15 mouse cellular contexts compared by ENCODE assay signal in genomic region chr10:23044466-23044865, GRCm38 (mm10).
"Had no signal": no experiment of that assay in that cellular context is flagged by ENCODE, and none has a peak within 500 bp of the region (broad histone marks: within the 10 kb centered on the region; RNA-seq: fewer than 3 reads in every experiment).

No protein-coding gene starts in this region.

- H3K27ac ChIP-seq: neural tube, embryonic 15.5 days; stomach, embryonic 15.5 days; stomach, postnatal 0 days had no signal

- H3K9me3 ChIP-seq: neural tube, embryonic 15.5 days; stomach, embryonic 15.5 days had no signal

- H3K4me3 ChIP-seq: neural tube, embryonic 15.5 days; stomach, embryonic 15.5 days had no signal

- H3K27me3 ChIP-seq: neural tube, embryonic 15.5 days; stomach, embryonic 15.5 days had no signal

- H3K4me2 ChIP-seq: neural tube, embryonic 15.5 days; stomach, embryonic 15.5 days had no signal

- DNase-seq: retina, postnatal 1 day; right cerebral cortex, adult 18-20 months; right cerebral cortex, postnatal 14 days; right cerebral cortex, postnatal 25 days; right cerebral cortex, postnatal 4 days; spleen, adult 18-20 months; thymus, adult 18-20 months; thymus, adult 2 months; thymus, postnatal 14 days; thymus, postnatal 25 days; thymus, postnatal 36 days; thymus, postnatal 4 days had no signal

- H3K4me1 ChIP-seq: neural tube, embryonic 15.5 days; stomach, embryonic 15.5 days had no signal

- H3K36me3 ChIP-seq: neural tube, embryonic 15.5 days; stomach, embryonic 15.5 days had no signal

- H3K9ac ChIP-seq: neural tube, embryonic 15.5 days; stomach, embryonic 15.5 days had no signal
